Mouse (Mus musculus): ENCODE measurements at regions not wholly inside any gene's neighbourhood (a gene's known extent, or its start where the extent isn't known, plus 50 kb on each side); places are given as distances from the start of the nearest gene placed in this dataset.

- ChIA-PET CTCF (no interaction called here), POLR2A (interaction anchor here in 1 of 4 experiments (0.7 kb wide), 2 partner anchors 46 to 94 kb away, joined by 4 to 5 read pairs; no protein-coding TSS in a partner anchor)
These were observed 60.1 kb downstream of the Ccdc115 start for GRCm38 (mm10) chr1:34379354-34379753.

- ChIA-PET POLR2A (interaction anchor here in 1 of 4 experiments (0.5 kb wide), 1 partner anchor 61 kb away, joined by 5 read pairs; no protein-coding TSS in a partner anchor), CTCF (no interaction called here)
These were observed 61.6 kb downstream of the Ccdc115 start for GRCm38 (mm10) chr1:34377836-34378235.

GRCm38 (mm10) chr1:34375440-34375839, 64.0 kb downstream of the Ccdc115 start:
- POLR2A ChIA-PET = no interaction called here
- CTCF ChIA-PET = no interaction called here

- ChIA-PET POLR2A (no interaction called here), CTCF (no interaction called here)
These were observed 67.8 kb downstream of the Ccdc115 start for GRCm38 (mm10) chr1:34371681-34372080.
